Mouse (Mus musculus): ENCODE measurements around the gene Cdk6. TPM values are rescaled to one million over a fixed set of nuclear protein-coding genes. Genes with fewer than 3 reads are reported as not detected.
A peak's percentile ranks its signal among the peaks of the same experiment; 100 is the strongest.

Cdk6 gene
- total and polyA plus RNA-seq, 3 experiments: 40.4 to 171 (median 50.8) TPM

GRCm38 (mm10) chr5:3516481-3517075 lies 175.3 kb downstream of the Cdk6 start:
- H3K4me3 ChIP-seq (replicated peaks in 1 of 3; ENCODE audit: low read depth in 2 of 3, low read length in 2 of 3, poor library complexity in 1 of 3): no peak overlapping the region
- no peak overlapping the region for H3K9ac ChIP-seq (ENCODE audit: insufficient read depth, low read depth)
- no peak for DNase-seq (ENCODE audit: extremely low read depth)
- dilution Hi-C loops (cut with MboI; ENCODE audit: extremely low pct_ligation_motif_present, extremely low pct_unique_long_range_greater_than_20kb, low sequenced_read_pairs): no loop called here
- H3K27ac ChIP-seq (ENCODE audit: insufficient read depth, low read depth): peak overlapping the region; percentile 40
- peaks cover 14% of the 10 kb centered on the region for H3K79me2 ChIP-seq (replicated peaks; ENCODE audit: control insufficient read depth, extremely low read depth, insufficient read depth, poor library complexity, severe bottlenecking)
- H3K4me2 ChIP-seq (ENCODE audit: insufficient read depth, low read depth, poor library complexity, severe bottlenecking): no peak overlapping the region
- peak; percentile 26; the same call in 1 of the 2 replicates for TF ChIP-seq IRF4 (IDR thresholded peaks at IDR 0.05; ENCODE audit: low read depth, low read length)
- peak; percentile 83 for TF ChIP-seq SMC3 (IDR thresholded peaks at IDR 0.05; ENCODE audit: low read depth, low read length)
- no peak for TF ChIP-seq GABPA (IDR thresholded peaks at IDR 0.05; ENCODE audit: insufficient replicate concordance, low read depth, low read length)
- peak; percentile 29 to 80; a peak in 3 of 4 replicates for TF ChIP-seq CTCF (conservative IDR thresholded peaks at IDR 0.05 in 1 of 2, IDR thresholded peaks at IDR 0.05 in 1 of 2; ENCODE audit: low read depth in 2 of 2, low read length in 2 of 2)
- no peak for TF ChIP-seq JUND (conservative IDR thresholded peaks at IDR 0.05; ENCODE audit: low read depth, low read length)
- TF ChIP-seq MYC (IDR thresholded peaks at IDR 0.05; ENCODE audit: low read depth, low read length): no peak
- TF ChIP-seq CHD1 (IDR thresholded peaks at IDR 0.05; ENCODE audit: low read depth, low read length): no peak
- TF ChIP-seq ZC3H11A (IDR thresholded peaks at IDR 0.05; ENCODE audit: low read depth, low read length): peak; percentile 73
- peak; percentile 88 for TF ChIP-seq RAD21 (IDR thresholded peaks at IDR 0.05; ENCODE audit: low read depth, low read length)
- H3K9me3 ChIP-seq (replicated peaks; ENCODE audit: low read length): no peaks in the 10 kb centered on the region
- no peaks in the 10 kb centered on the region for H3K27me3 ChIP-seq (replicated peaks)
- peaks cover 12 to 55% of the 10 kb centered on the region in 2 experiments for H3K4me1 ChIP-seq (ENCODE audit: control insufficient read depth in 1 of 2, insufficient read depth in 2 of 2)
- peaks cover 66 to 82% of the 10 kb centered on the region in 2 experiments for H3K36me3 ChIP-seq (replicated peaks in 1 of 2; ENCODE audit: control insufficient read depth in 1 of 2, insufficient read depth in 1 of 2, low read length in 1 of 2)
- in situ Hi-C loops (cut with MboI; ENCODE audit: low pct_ligation_motif_present, low pct_unique_long_range_greater_than_20kb, low sequenced_read_pairs): no loop called here

- Histone ChIP-seq H3K36me3 (replicated peaks in 1 of 2; ENCODE audit: control insufficient read depth in 1 of 2, insufficient read depth in 1 of 2, low read length in 1 of 2) (peaks cover 78 to 94% of the 10 kb centered on the region in 2 experiments), H3K4me2 (ENCODE audit: insufficient read depth, low read depth, poor library complexity, severe bottlenecking) (no peak overlapping the region), H3K9ac (ENCODE audit: insufficient read depth, low read depth) (no peak overlapping the region), H3K27me3 (replicated peaks) (no peaks in the 10 kb centered on the region), H3K9me3 (replicated peaks; ENCODE audit: low read length) (no peaks in the 10 kb centered on the region), H3K27ac (ENCODE audit: insufficient read depth, low read depth) (no peak overlapping the region), H3K79me2 (replicated peaks; ENCODE audit: control insufficient read depth, extremely low read depth, insufficient read depth, poor library complexity, severe bottlenecking) (no peaks in the 10 kb centered on the region), H3K4me3 (replicated peaks in 1 of 3; ENCODE audit: low read depth in 2 of 3, low read length in 2 of 3, poor library complexity in 1 of 3) (no peak overlapping the region), H3K4me1 (ENCODE audit: control insufficient read depth in 1 of 2, insufficient read depth in 2 of 2) (peaks cover 5 to 14% of the 10 kb centered on the region in 2 experiments; a peak in 3 of 4 replicates)
- dilution Hi-C loops (cut with MboI; ENCODE audit: extremely low pct_ligation_motif_present, extremely low pct_unique_long_range_greater_than_20kb, low sequenced_read_pairs): no loop called here
- in situ Hi-C loops (cut with MboI; ENCODE audit: low pct_ligation_motif_present, low pct_unique_long_range_greater_than_20kb, low sequenced_read_pairs): no loop called here
- no peak for TF ChIP-seq RAD21 (IDR thresholded peaks at IDR 0.05; ENCODE audit: low read depth, low read length)
- no peak for TF ChIP-seq ZMIZ1 (IDR thresholded peaks at IDR 0.05; ENCODE audit: low read depth, low read length)
- no peak for TF ChIP-seq RCOR1 (conservative IDR thresholded peaks at IDR 0.05; ENCODE audit: low read depth, low read length)
- no peak for TF ChIP-seq BHLHE40 (IDR thresholded peaks at IDR 0.05; ENCODE audit: low read depth, low read length)
- no peak for TF ChIP-seq ELF1 (IDR thresholded peaks at IDR 0.05; ENCODE audit: low read depth, low read length)
- DNase-seq (ENCODE audit: extremely low read depth): no peak
These were observed 179.4 kb downstream of the Cdk6 start for GRCm38 (mm10) chr5:3520493-3521359.

Measured in CH12.LX (cell line).